Mouse (Mus musculus): ENCODE measurements at regions not wholly inside any gene's neighbourhood (a gene's known extent, or its start where the extent isn't known, plus 50 kb on each side); places are given as distances from the start of the nearest gene placed in this dataset.
"Not testable (repeated sequence)": the region's sequence is repeated elsewhere in the genome, so short reads cannot be mapped to it uniquely, and the experiment has no call there.

- DNase-seq (ENCODE audit: extremely low spot score in 1 of 2, low spot score in 2 of 2) = peak in 1 of 2 experiments; percentile 40
- intact Hi-C loops (cut with DNase I) = not testable (repeated sequence)
Measured at GRCm38 (mm10) chrX:135112109-135112508, 65.3 kb downstream of the Gm15023 start.

DNA sequence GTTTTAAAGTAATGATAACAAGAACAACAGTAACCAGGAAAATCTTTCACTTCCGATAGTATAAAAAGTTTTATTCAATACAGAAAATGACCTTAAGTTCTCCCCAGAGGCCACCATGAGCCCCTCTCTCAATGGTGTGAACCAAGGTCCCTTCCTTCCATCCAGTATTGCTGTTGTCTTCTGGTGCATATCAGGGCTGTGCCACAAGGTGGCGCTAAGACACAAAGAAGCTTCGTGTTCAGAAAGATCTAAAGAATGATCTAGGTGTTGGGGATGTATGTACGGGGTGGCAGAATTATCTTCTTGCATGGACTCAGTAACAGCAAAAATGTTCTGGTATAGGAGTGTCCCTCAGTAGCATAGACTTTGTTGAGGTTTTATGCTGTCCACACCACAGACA is 66.6 kb downstream of the Gm15023 start:
- intact Hi-C loops (cut with DNase I) = not testable (repeated sequence)
- peak in 1 of 2 experiments; percentile 43 for DNase-seq (ENCODE audit: extremely low spot score in 1 of 2, low spot score in 2 of 2)

- DNase-seq (ENCODE audit: extremely low spot score in 1 of 2, low spot score in 2 of 2) = peak in 1 of 2 experiments; percentile 41
Measured at GRCm38 (mm10) chrX:135101594-135101993, 75.8 kb downstream of the Gm15023 start.

DNA sequence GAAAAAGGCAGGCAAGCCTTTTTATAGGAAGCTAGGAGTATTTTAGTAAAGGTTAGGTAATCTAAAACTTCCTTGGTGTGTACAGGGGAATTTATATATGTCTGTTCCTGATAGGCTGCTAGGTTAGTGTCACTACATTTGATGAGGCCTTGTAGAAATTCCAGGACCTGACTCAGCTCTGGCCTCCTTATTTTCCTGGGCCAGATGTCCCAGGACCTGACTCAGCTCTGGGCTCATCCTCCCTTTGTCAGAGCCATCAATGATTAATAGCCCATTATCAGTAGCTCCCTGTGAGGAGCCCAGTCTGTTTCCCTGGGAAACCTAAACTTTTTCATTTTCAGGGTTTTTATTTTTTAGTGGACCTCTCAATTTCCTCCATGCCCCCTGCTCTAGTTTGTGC is 79.3 kb downstream of the Gm15023 start:
- intact Hi-C loops (cut with DNase I) = no loop called here
- no peak for DNase-seq (ENCODE audit: extremely low spot score in 1 of 2, low spot score in 2 of 2)

More at GRCm38 (mm10) chrX:135101594-135101993, 75.8 kb downstream of the Gm15023 start:
- intact Hi-C loops (cut with DNase I) = no loop called here

DNA sequence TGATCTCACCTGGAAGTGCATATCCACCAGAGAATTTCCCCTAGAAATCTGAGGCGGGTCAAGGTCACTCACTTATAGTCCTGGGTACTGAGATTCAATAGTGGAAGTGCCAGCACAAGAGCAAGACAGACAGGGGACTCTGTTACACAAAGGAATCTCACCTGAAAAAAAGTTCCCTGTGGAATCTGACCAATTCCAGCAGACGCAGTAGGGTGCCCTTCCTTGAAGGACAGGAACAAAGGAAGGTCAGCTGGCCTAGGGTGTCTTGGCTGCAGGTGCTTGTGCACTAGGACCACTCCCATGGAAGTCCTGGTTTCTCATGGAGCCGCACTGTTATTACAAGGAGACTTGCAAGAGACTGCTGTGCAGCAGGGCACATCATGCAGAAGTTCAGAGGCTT is 81.2 kb downstream of the Gm15023 start:
- no peak for DNase-seq (ENCODE audit: extremely low spot score in 1 of 2, low spot score in 2 of 2)
- intact Hi-C loops (cut with DNase I) = no loop called here

DNA sequence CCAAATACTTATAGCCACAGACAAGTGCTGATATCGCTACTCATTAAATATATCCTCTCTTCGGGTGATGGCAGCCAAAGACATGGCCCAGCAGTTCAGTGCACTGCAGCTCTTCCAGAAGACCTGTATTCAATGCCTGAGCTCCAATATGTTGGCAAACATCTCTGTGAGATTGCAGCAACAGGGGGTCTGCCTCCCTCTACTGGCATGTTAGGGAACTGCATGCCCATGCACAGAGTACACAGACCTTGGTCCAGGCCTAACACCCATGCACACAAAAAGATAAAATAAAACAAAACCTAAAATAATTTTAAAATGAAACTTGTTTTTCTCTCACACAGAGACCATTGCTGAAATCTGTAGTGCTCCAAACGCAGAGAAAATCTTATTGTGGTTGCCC is 82.1 kb upstream of the Zmat1 start:
- intact Hi-C loops (cut with DNase I) = not testable (repeated sequence)
- DNase-seq (ENCODE audit: extremely low spot score in 1 of 2, low spot score in 2 of 2) = peak; percentile 36 to 48

GRCm38 (mm10) chrX:135087068-135087579 is 78.1 kb upstream of the Zmat1 start:
- intact Hi-C loops (cut with DNase I) = not testable (repeated sequence)

DNA sequence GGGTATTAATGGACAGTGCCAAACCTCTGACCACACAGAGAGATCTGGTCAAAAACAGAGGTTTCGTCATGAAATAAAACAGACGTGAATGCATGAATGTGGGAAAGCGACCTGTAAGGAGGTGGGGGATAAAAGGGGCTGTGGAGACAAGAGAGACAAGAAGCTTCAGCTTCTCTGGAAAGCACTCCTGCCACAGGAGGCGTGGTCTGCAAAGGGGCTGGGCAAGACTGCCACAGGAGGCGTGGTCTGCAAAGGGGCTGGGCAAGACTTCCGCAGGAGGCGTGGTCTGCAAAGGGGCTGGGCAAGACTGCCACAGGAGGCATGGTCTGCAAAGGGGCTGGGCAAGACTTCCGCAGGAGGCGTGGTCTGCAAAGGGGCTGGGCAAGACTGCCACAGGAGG is 77.6 kb upstream of the Zmat1 start:
- DNase-seq (ENCODE audit: extremely low spot score in 1 of 2, low spot score in 2 of 2); intact Hi-C loops (cut with DNase I): not testable (repeated sequence)

More at GRCm38 (mm10) chrX:135087068-135087579, 78.1 kb upstream of the Zmat1 start:
- DNase-seq (ENCODE audit: extremely low spot score in 1 of 2, low spot score in 2 of 2) = peak in 1 of 2 experiments; percentile 25

- DNase-seq (ENCODE audit: extremely low spot score in 1 of 2, low spot score in 2 of 2); intact Hi-C loops (cut with DNase I): not testable (repeated sequence)
Measured at GRCm38 (mm10) chrX:135085770-135086553, 77.0 kb upstream of the Zmat1 start.

DNA sequence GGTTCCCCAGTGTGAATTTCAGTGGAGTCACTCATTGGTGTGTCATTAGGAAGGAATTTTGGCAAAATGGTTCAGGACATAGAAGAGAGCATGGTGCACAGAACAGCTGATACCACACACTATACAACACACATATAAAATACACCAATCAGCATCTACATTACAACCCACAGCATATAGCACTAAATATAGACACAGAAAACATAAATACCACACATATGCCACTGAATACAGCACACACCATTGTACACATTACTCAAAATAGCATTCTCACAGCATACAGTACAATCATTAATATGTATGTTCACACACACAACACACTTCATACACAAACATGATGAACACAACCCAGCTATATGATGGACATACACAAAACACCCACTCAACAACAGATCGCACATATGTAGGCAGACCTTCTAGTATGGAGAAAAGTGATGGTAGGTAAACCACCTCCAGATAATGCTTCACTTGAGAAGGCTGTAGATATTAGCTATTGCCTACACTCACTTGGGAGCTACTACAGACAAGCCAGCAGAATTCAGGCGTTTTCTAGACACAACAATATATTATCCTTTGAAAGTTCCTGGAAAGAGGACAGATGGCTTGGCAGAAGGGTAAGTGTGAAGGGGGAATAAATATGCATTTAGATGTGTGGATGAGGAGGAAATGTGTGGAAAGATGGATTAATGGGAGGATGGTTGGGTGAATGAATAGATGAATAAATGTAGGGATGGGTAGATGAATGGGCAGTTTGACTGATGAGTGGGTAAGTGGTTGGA is 71.6 kb upstream of the Zmat1 start:
- intact Hi-C loops (cut with DNase I) = no loop called here
- no peak for DNase-seq (ENCODE audit: extremely low spot score in 1 of 2, low spot score in 2 of 2)

GRCm38 (mm10) chrX:135079388-135079787 is 70.4 kb upstream of the Zmat1 start:
- intact Hi-C loops (cut with DNase I) = no loop called here
- no peak for DNase-seq (ENCODE audit: extremely low spot score in 1 of 2, low spot score in 2 of 2)

- intact Hi-C loops (cut with DNase I) = no loop called here
Measured at GRCm38 (mm10) chrX:135075903-135076302, 66.9 kb upstream of the Zmat1 start.

GRCm38 (mm10) chrX:135069448-135069847 is 60.4 kb upstream of the Zmat1 start:
- no peak for DNase-seq (ENCODE audit: extremely low spot score in 1 of 2, low spot score in 2 of 2)
- intact Hi-C loops (cut with DNase I) = no loop called here

More at GRCm38 (mm10) chrX:135075903-135076302, 66.9 kb upstream of the Zmat1 start:
- DNase-seq (ENCODE audit: extremely low spot score in 1 of 2, low spot score in 2 of 2) = no peak

- no peak for DNase-seq (ENCODE audit: extremely low spot score in 1 of 2, low spot score in 2 of 2)
- intact Hi-C loops (cut with DNase I) = no loop called here
Measured at GRCm38 (mm10) chrX:135060184-135060583, 51.2 kb upstream of the Zmat1 start.

DNA sequence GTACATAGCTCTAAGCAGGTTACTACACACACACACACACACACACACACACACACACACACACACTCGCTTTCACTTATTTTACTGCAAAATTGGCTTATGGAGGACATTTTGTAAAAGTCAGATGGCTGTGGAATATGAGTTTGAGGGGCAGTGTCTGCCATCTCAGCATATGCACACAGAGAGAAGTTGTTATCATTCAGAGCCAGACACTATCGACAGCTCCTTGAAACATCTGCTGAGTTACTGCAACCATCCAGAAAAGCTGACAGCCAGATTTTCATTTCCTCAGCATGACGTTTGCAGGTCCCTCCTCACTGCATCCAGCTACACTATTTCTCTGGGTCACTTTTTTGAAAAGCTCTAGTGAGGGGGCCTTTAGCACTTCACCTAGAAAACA is 49.9 kb upstream of the Zmat1 start:
- DNase-seq (ENCODE audit: extremely low spot score in 1 of 2, low spot score in 2 of 2) = no peak
- intact Hi-C loops (cut with DNase I) = no loop called here
